Mouse (Mus musculus) stomach, embryonic 16.5 days (tissue): ENCODE measurements around the gene Prss54. TPM values are rescaled to one million over a fixed set of nuclear protein-coding genes. Genes with fewer than 3 reads are reported as not detected.

ENCODE experiments used
- ATAC-seq: fragments of 200-750 bp; cut with Nextera tagmentation; 2 replicates; pipeline ENCODE4 v1.8.0; 2017; ENCODE audit warnings: moderate number of reproducible peaks, moderate TSS enrichment; ENCODE audit not compliant: insufficient read depth, low FRiP score
- H3K27ac ChIP-seq: fragments of 300-500 bp; sonication (generic); 2 replicates; pipeline ENCODE4 v1.5.1; 2014; ENCODE audit warnings: low read length
- H3K27me3 ChIP-seq: fragments of 300-500 bp; sonication (generic); 2 replicates; pipeline ENCODE4 v1.6.1; 2014; ENCODE audit warnings: low read length, control low read depth, mixed read lengths; ENCODE audit not compliant: control insufficient read depth, insufficient read depth
- H3K36me3 ChIP-seq: fragments of 300-500 bp; sonication (generic); 2 replicates; pipeline ENCODE4 v1.6.1; 2014; ENCODE audit warnings: low read length; ENCODE audit not compliant: control insufficient read depth, insufficient read depth
- H3K4me1 ChIP-seq: fragments of 300-500 bp; sonication (generic); 2 replicates; pipeline ENCODE4 v1.6.1; 2014; ENCODE audit warnings: low read length, control low read depth, mixed read lengths; ENCODE audit not compliant: control insufficient read depth, insufficient read depth
- H3K4me2 ChIP-seq: fragments of 300-500 bp; sonication (generic); 2 replicates; pipeline ENCODE4 v1.6.1; 2014; ENCODE audit warnings: low read depth, low read length, mixed read lengths
- H3K4me3 ChIP-seq: fragments of 300-500 bp; sonication (generic); replicated peaks from 2 replicates; pipeline ENCODE4 v1.5.1; 2014; ENCODE audit warnings: mild to moderate bottlenecking, low read length
- H3K9ac ChIP-seq: fragments of 300-500 bp; sonication (generic); 2 replicates; pipeline ENCODE4 v1.6.1; 2014; ENCODE audit warnings: low read length
- H3K9me3 ChIP-seq: fragments of 300-500 bp; sonication (generic); replicated peaks from 2 replicates; pipeline ENCODE4 v1.6.1; 2016; ENCODE audit warnings: low read length, control low read depth; ENCODE audit not compliant: control insufficient read depth
- WGBS: fragments of 180-500 bp; shearing (Covaris S2); extraction: QIAGEN DNeasy Blood & Tissue Kit; methylation state at CpG from one replicate; pipeline ENCODE4 v1.1.7; 2014; 5-methylcytosine and 5-hydroxymethylcytosine counted together
- polyA plus RNA-seq: library from polyadenylated mRNA; unstranded; fragments of >200 nt; fragmentation: Nextera tagmentation; extraction: Ambion mirVana; gene quantifications from 2 replicates; pipeline ENCODE4 v1.2.1, GENCODE M21; 2015

Gene Prss54
- polyA plus RNA-seq, 1 experiment from 2014 or later, result not detected

DNA sequence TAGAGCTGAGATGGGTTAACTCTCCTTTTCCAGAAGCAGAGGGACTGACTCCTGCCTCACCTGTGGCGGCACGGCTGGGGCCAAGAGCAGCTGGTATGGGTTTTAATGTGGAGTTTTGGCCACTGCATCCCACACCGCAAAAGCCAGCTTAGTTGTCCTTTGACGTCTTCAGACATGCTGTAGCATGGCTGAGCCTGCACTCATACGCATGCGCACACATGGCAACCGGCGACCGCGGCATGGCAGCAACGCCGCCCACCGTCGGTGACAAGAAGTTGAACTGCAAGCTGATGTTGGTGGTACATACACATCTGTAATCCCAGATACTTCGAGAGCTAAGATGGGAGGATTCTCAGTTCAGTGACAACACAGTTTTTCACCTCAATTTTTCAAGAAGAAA, 25.2 kb upstream of the Prss54 start:
- H3K9me3 ChIP-seq, result no peaks in the 10 kb centered on the region
- H3K4me1 ChIP-seq, result no peaks in the 10 kb centered on the region
- H3K27me3 ChIP-seq, result no peaks in the 10 kb centered on the region
- H3K36me3 ChIP-seq, result no peaks in the 10 kb centered on the region
- H3K4me3 ChIP-seq, result no peak overlapping the region
- no peak overlapping the region for H3K4me2 ChIP-seq
- H3K9ac ChIP-seq, result no peak overlapping the region
- 71% methylated on average over 15 of the region's 15 CpGs for WGBS
- no peak for ATAC-seq
- H3K27ac ChIP-seq, result no peak overlapping the region

DNA sequence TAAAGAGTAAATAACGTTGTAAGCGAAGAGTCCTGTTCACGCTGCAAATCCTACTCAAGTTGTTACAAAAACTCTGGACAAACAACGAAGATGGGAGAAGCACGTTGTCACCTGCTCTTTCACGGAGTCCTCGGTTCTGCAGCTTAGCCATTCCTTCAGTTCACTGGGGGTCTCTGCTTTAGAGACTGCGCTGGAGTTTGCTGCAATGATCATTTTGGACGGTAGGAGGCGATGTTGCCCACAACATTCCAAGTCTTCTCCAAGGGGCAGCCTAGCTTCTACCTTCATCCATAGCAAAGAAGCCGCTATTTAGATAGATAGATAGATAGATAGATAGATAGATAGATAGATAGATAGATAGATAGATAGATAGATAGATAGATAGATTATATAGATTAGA, 23.7 kb upstream of the Prss54 start:
- no peaks in the 10 kb centered on the region for H3K36me3 ChIP-seq
- no peak overlapping the region for H3K27ac ChIP-seq
- H3K4me3 ChIP-seq, result no peak overlapping the region
- no peaks in the 10 kb centered on the region for H3K4me1 ChIP-seq
- no peak overlapping the region for H3K4me2 ChIP-seq
- 11% methylated on average over 11 of the region's 11 CpGs for WGBS
- no peaks in the 10 kb centered on the region for H3K9me3 ChIP-seq
- ATAC-seq, result no peak
- H3K27me3 ChIP-seq, result no peaks in the 10 kb centered on the region
- no peak overlapping the region for H3K9ac ChIP-seq

DNA sequence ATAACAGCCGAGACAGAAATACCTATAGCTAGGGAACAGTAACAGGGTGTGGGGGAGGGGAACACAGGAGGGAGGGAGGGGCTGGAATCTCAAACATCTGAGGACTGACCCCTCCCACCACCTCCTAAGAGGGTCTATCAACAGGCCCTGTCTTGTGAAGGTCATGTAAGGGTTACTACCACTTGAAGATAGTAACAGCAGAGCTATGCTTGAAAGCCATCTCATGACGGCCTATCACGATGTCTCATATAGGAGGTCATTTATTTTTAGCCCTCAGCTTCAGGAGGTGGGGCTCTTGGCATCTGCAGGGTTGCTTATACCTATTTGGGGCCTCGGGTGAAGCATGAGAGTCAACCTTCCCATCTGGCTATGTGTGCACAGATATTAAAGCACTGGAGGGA, 20.7 kb upstream of the Prss54 start:
- Histone ChIP-seq H3K4me3 (no peak overlapping the region), H3K4me1 (no peaks in the 10 kb centered on the region), H3K36me3 (no peaks in the 10 kb centered on the region), H3K27ac (no peak overlapping the region), H3K9ac (no peak overlapping the region), H3K27me3 (no peaks in the 10 kb centered on the region), H3K4me2 (no peak overlapping the region), H3K9me3 (no peaks in the 10 kb centered on the region)
- WGBS, result 20% methylated on average over 4 of the region's 4 CpGs
- ATAC-seq, result no peak

DNA sequence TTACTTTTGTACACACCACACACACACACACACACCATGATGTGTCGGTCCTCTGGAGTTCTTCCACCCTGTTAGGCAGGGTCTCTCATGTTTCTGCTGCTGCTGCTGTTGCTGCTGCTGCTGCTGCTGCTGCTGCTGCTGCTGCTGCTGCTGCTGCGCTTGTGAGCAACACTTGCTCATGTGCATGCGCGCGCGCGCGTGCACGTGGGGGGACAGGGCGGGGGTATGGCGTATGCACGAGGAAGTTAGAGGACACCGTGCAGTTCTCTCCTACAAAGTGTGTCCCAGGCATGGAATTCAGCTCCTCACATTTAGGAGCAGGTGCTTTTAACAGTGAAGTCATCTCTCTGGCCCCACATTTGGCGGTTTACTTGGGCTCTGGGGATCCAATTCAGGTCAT, 19.0 kb upstream of the Prss54 start:
- WGBS, result 81% methylated on average over 14 of the region's 14 CpGs
- Histone ChIP-seq H3K36me3 (no peaks in the 10 kb centered on the region), H3K4me3 (no peak overlapping the region), H3K4me1 (no peaks in the 10 kb centered on the region), H3K27ac (no peak overlapping the region), H3K9ac (no peak overlapping the region), H3K27me3 (no peaks in the 10 kb centered on the region), H3K9me3 (no peaks in the 10 kb centered on the region), H3K4me2 (no peak overlapping the region)
- ATAC-seq, result no peak

DNA sequence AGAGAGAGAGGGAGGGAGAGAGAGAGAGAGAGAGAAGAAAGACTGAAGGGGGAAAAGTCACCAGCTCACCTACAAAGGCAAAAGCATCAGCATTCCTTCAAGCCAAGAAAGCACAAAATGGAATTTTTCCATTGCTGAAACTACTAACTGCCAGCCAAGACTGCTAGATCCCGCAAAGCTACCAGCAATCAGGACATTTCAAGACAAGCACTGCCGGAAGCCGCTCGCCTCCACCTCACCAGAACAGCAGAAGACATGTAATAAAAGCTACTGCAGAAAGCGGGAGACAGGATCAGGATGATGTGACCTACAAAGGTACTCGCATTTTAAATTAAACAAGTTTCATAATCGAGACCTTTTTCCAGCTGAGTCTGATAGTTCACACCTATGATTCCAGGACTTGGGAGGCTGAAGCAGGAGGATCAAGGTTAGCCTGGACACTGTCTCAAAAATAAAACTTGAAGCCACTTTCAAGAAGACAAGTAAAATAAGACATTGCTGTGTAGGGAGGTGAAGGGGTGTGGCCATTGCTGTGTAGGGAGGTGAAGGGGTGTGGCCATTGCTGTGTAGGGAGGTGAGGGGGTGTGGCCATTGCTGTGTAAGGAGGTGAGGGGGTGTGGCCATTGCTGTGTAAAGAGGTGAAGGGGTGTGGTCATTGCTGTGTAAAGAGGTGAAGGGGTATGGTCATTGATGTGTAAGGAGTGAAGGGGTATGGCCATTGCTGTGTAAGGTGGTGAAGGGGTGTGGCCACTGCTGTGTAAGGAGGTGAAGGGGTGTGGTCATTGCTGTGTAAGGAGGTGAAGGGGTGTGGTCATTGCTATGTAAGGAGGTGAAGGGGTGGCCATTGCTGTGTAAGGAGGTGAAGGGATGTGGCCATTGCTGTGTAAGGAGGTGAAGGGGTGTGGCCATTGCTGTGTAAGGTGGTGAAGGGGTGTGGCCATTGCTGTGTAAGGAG, 17.6 kb upstream of the Prss54 start:
- ATAC-seq, result no peak
- 89% methylated on average over 7 of the region's 7 CpGs for WGBS
- Histone ChIP-seq H3K4me3 (no peak overlapping the region), H3K9ac (no peak overlapping the region), H3K27me3 (no peaks in the 10 kb centered on the region), H3K4me1 (no peaks in the 10 kb centered on the region), H3K36me3 (no peaks in the 10 kb centered on the region), H3K27ac (no peak overlapping the region), H3K4me2 (no peak overlapping the region), H3K9me3 (no peaks in the 10 kb centered on the region)

DNA sequence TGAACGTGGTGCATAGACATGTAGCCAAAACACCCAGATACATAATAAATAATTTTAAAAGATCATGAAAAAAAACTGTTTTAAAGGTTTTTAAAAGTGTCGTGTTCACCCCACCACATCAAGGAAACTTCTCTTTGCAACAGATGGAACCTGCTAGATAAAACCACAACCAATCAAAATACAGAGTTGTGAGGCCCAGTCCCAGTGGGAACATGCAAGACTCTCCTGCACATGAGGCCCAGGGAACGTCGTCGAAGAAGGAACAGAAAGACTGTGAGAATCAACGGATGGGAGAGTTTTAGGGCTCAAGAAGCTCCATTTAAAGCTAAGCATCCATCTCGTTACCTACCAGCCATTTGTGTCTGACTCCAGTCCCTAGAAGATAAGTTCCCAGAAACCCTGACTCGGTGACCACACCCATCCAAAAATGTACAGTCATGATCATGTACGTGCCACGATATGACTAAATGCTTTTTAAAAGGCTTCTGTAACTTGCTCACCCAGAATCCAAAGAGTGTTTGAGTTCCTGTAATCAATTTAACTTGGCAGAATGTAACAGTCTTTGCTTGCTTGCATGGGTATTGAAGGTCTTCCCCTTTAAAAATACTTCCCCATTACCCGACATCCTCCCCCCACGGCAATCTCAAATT, 16.1 kb upstream of the Prss54 start:
- Histone ChIP-seq H3K9me3 (no peaks in the 10 kb centered on the region), H3K27ac (no peak overlapping the region), H3K9ac (no peak overlapping the region), H3K36me3 (no peaks in the 10 kb centered on the region), H3K4me1 (no peaks in the 10 kb centered on the region), H3K4me2 (no peak overlapping the region), H3K4me3 (no peak overlapping the region), H3K27me3 (no peaks in the 10 kb centered on the region)
- 79% methylated on average over 12 of the region's 12 CpGs for WGBS
- ATAC-seq, result no peak

DNA sequence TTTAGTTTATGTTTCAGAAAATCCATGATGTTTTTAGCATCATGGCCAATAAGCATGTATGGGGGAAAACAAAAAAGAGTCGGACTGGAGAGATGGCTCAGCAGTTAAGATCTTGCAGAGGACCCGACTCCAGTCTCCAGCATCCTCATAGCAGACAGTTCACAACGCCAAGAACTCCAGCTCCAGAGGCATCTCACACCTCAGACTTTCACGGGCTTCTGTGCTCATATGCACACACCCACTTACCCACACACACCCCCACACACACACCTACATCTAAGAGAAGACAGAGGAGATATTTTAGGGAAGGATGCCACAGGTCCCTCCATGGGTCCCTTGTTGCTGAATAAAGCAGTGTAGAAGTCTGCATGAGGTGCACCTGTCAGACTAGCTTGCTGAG, 14.4 kb upstream of the Prss54 start:
- Histone ChIP-seq H3K4me1 (no peaks in the 10 kb centered on the region), H3K27me3 (no peaks in the 10 kb centered on the region), H3K9ac (no peak overlapping the region), H3K4me2 (no peak overlapping the region), H3K36me3 (no peaks in the 10 kb centered on the region), H3K9me3 (no peaks in the 10 kb centered on the region), H3K4me3 (no peak overlapping the region), H3K27ac (no peak overlapping the region)
- no peak for ATAC-seq
- 68% methylated on average over 4 of the region's 4 CpGs for WGBS

DNA sequence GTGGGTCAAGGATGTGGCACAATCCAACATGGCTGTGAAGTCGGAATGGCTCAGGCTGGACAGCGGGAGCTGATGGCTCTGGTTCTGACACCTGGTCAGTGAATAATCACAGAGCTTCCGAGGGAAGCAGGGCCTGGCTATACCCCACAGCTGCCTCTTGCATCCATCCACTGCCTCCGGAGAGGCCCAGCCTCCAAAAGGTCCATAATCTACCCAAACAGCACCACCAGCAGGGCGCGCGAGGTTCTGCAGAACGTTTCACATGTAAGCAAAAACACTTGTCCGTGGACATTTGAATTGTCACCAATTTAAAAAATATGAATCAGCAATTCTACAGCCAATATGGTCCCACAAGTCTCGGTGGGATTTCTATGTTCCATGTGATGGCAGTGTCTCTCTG, 13.1 kb upstream of the Prss54 start:
- no peaks in the 10 kb centered on the region for H3K9me3 ChIP-seq
- no peaks in the 10 kb centered on the region for H3K36me3 ChIP-seq
- no peak overlapping the region for H3K27ac ChIP-seq
- H3K9ac ChIP-seq, result no peak overlapping the region
- H3K4me3 ChIP-seq, result no peak overlapping the region
- WGBS, result 68% methylated on average over 10 of the region's 10 CpGs
- H3K4me2 ChIP-seq, result no peak overlapping the region
- no peaks in the 10 kb centered on the region for H3K27me3 ChIP-seq
- no peak for ATAC-seq
- no peaks in the 10 kb centered on the region for H3K4me1 ChIP-seq

DNA sequence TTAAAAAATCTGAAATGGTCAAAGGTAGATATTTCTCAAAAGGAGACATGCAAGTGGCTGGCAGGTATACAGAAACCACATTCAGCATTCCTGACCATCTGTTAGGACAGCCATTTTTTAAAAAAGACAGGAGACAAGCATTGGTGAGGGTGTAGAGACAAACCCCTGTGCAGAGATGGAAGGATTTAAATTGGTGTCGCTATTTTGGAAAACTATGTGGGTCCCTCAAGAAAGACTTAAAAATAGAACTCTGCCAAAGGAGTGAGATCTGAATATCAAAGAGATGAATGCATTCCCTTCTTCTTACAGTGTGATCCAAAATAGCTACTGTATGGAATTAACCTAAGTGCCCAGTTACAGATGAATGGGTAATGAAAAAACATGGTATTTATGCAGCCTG, 11.2 kb upstream of the Prss54 start:
- Histone ChIP-seq H3K4me3 (no peak overlapping the region), H3K4me1 (no peaks in the 10 kb centered on the region), H3K9ac (no peak overlapping the region), H3K9me3 (no peaks in the 10 kb centered on the region), H3K27ac (no peak overlapping the region), H3K4me2 (no peak overlapping the region), H3K27me3 (no peaks in the 10 kb centered on the region), H3K36me3 (no peaks in the 10 kb centered on the region)
- WGBS, result 87% methylated on average over 1 of the region's 1 CpGs
- no peak for ATAC-seq
